Mouse (Mus musculus) liver, embryonic 15.5 days (tissue): ENCODE data around the gene Zbtb44. TPM values are rescaled to one million over a fixed set of nuclear protein-coding genes. Genes with fewer than 3 reads are reported as not detected.

ENCODE experiments used
- ATAC-seq: fragments of 200-750 bp; cut with Nextera tagmentation; 2 replicates; pipeline ENCODE4 v1.8.0; 2017; ENCODE audit warnings: moderate number of reproducible peaks, mild to moderate bottlenecking, moderate library complexity; ENCODE audit not compliant: insufficient read depth
- H3K27ac ChIP-seq: fragments of 300-500 bp; sonication (generic); replicated peaks from 2 replicates; pipeline ENCODE4 v1.5.1; 2015; ENCODE audit warnings: mild to moderate bottlenecking, inconsistent platforms
- H3K27me3 ChIP-seq: fragments of 300-500 bp; sonication (generic); 2 replicates; pipeline ENCODE4 v1.6.1; 2015; ENCODE audit warnings: mild to moderate bottlenecking, inconsistent platforms
- H3K36me3 ChIP-seq: fragments of 300-500 bp; sonication (generic); replicated peaks from 2 replicates; pipeline ENCODE4 v1.6.1; 2015; ENCODE audit warnings: moderate library complexity, mild to moderate bottlenecking, inconsistent platforms
- H3K4me1 ChIP-seq: fragments of 300-500 bp; sonication (generic); replicated peaks from 2 replicates; pipeline ENCODE4 v1.6.1; 2015; ENCODE audit warnings: inconsistent platforms
- H3K4me2 ChIP-seq: fragments of 300-500 bp; sonication (generic); 2 replicates; pipeline ENCODE4 v1.6.1; 2015; ENCODE audit warnings: moderate library complexity, mild to moderate bottlenecking, inconsistent platforms
- H3K4me3 ChIP-seq: fragments of 300-500 bp; sonication (generic); replicated peaks from 2 replicates; pipeline ENCODE4 v1.5.1; 2015; ENCODE audit warnings: mild to moderate bottlenecking, inconsistent platforms
- H3K9ac ChIP-seq: fragments of 300-500 bp; sonication (generic); 2 replicates; pipeline ENCODE4 v1.6.1; 2015; ENCODE audit warnings: moderate library complexity, mild to moderate bottlenecking, inconsistent platforms
- H3K9me3 ChIP-seq: fragments of 300-500 bp; sonication (generic); replicated peaks from 2 replicates; pipeline ENCODE4 v1.6.1; 2016; ENCODE audit warnings: inconsistent platforms
- WGBS: fragments of 180-500 bp; shearing (Covaris S2); methylation state at CpG from one replicate; pipeline ENCODE4 v1.1.7; 2015; ENCODE audit warnings: mixed read lengths; ENCODE audit not compliant: insufficient replicate concordance; 5-methylcytosine and 5-hydroxymethylcytosine counted together
- polyA plus RNA-seq: library from polyadenylated mRNA; unstranded; fragments of >200 nt; fragmentation: Nextera tagmentation; extraction: Ambion mirVana; gene quantifications from 2 replicates; pipeline ENCODE4 v1.2.1, GENCODE M21; 2015

Zbtb44 gene
- 7.2 and 7.7 TPM in 2 replicates for polyA plus RNA-seq

- Histone ChIP-seq H3K4me2 (peak within 1 kb of the TSS; percentile 94), H3K9me3 (no peaks in the 10 kb centered on the region), H3K9ac (peak within 1 kb of the TSS; percentile 88), H3K36me3 (peaks cover 4% of the 10 kb centered on the region; the same call in 1 of the 2 replicates), H3K4me1 (peaks cover 22% of the 10 kb centered on the region), H3K27ac (peak within 1 kb of the TSS; percentile 97), H3K4me3 (peak within 1 kb of the TSS; percentile 81), H3K27me3 (no peaks in the 10 kb centered on the region)
- WGBS: under 1% methylated on average over 70 of the region's 79 CpGs
- ATAC-seq: peak; percentile 87
These were observed at the start of gene Zbtb44 for GRCm38 (mm10) chr9:31030532-31031413. Gene Zbtb44, plus strand, starts transcription at chr9:31030644.

- H3K27ac ChIP-seq: no peak overlapping the region
- H3K4me1 ChIP-seq: no peaks in the 10 kb centered on the region
- no peak overlapping the region for H3K4me2 ChIP-seq
- H3K27me3 ChIP-seq: peaks cover 3% of the 10 kb centered on the region; the same call in 1 of the 2 replicates
- H3K9me3 ChIP-seq: no peaks in the 10 kb centered on the region
- no peak overlapping the region for H3K9ac ChIP-seq
- H3K36me3 ChIP-seq: no peaks in the 10 kb centered on the region
- H3K4me3 ChIP-seq: no peak overlapping the region
- WGBS: 52% methylated on average over 6 of the region's 6 CpGs
- no peak for ATAC-seq
These were observed 44.7 kb upstream of the Zbtb44 start for GRCm38 (mm10) chr9:30985782-30986181.

GRCm38 (mm10) chr9:30993106-30993505 is 37.3 kb upstream of the Zbtb44 start:
- 62% methylated on average over 5 of the region's 5 CpGs for WGBS
- H3K27me3 ChIP-seq: no peaks in the 10 kb centered on the region
- no peaks in the 10 kb centered on the region for H3K36me3 ChIP-seq
- no peaks in the 10 kb centered on the region for H3K4me1 ChIP-seq
- ATAC-seq: no peak
- no peak overlapping the region for H3K27ac ChIP-seq
- H3K4me2 ChIP-seq: no peak overlapping the region
- no peak overlapping the region for H3K9ac ChIP-seq
- no peak overlapping the region for H3K4me3 ChIP-seq
- H3K9me3 ChIP-seq: no peaks in the 10 kb centered on the region

- H3K36me3 ChIP-seq: no peaks in the 10 kb centered on the region
These were observed 33.6 kb upstream of the Zbtb44 start for GRCm38 (mm10) chr9:30996590-30997562.

GRCm38 (mm10) chr9:31000641-31001040 is 29.8 kb upstream of the Zbtb44 start:
- no peak overlapping the region for H3K4me3 ChIP-seq
- no peaks in the 10 kb centered on the region for H3K9me3 ChIP-seq
- H3K36me3 ChIP-seq: no peaks in the 10 kb centered on the region
- H3K4me1 ChIP-seq: no peaks in the 10 kb centered on the region
- H3K4me2 ChIP-seq: no peak overlapping the region
- no peaks in the 10 kb centered on the region for H3K27me3 ChIP-seq
- no peak overlapping the region for H3K27ac ChIP-seq
- no peak for ATAC-seq
- 66% methylated on average over 10 of the region's 10 CpGs for WGBS
- H3K9ac ChIP-seq: no peak overlapping the region

More at GRCm38 (mm10) chr9:30996590-30997562, 33.6 kb upstream of the Zbtb44 start:
- H3K9me3 ChIP-seq: no peaks in the 10 kb centered on the region
- WGBS: 60% methylated on average over 12 of the region's 12 CpGs
- no peak for ATAC-seq
- H3K9ac ChIP-seq: no peak overlapping the region
- no peak overlapping the region for H3K4me2 ChIP-seq
- no peaks in the 10 kb centered on the region for H3K4me1 ChIP-seq
- no peak overlapping the region for H3K27ac ChIP-seq
- H3K27me3 ChIP-seq: no peaks in the 10 kb centered on the region
- H3K4me3 ChIP-seq: no peak overlapping the region

- Histone ChIP-seq H3K4me1 (no peaks in the 10 kb centered on the region), H3K9ac (no peak overlapping the region), H3K4me2 (no peak overlapping the region), H3K27ac (no peak overlapping the region), H3K36me3 (no peaks in the 10 kb centered on the region), H3K27me3 (no peaks in the 10 kb centered on the region), H3K9me3 (no peaks in the 10 kb centered on the region), H3K4me3 (no peak overlapping the region)
- 63% methylated on average over 4 of the region's 4 CpGs for WGBS
- ATAC-seq: no peak
These were observed 27.9 kb upstream of the Zbtb44 start for GRCm38 (mm10) chr9:31002528-31002927.

- Histone ChIP-seq H3K36me3 (no peaks in the 10 kb centered on the region), H3K4me3 (no peak overlapping the region), H3K4me1 (no peaks in the 10 kb centered on the region), H3K4me2 (no peak overlapping the region), H3K9me3 (no peaks in the 10 kb centered on the region), H3K27ac (no peak overlapping the region), H3K9ac (no peak overlapping the region), H3K27me3 (no peaks in the 10 kb centered on the region)
- ATAC-seq: no peak
- 51% methylated on average over 2 of the region's 2 CpGs for WGBS
These were observed 21.1 kb upstream of the Zbtb44 start for GRCm38 (mm10) chr9:31009334-31009733.

GRCm38 (mm10) chr9:31010040-31010439 is 20.4 kb upstream of the Zbtb44 start:
- Histone ChIP-seq H3K4me3 (no peak overlapping the region), H3K9me3 (no peaks in the 10 kb centered on the region), H3K9ac (no peak overlapping the region), H3K27me3 (no peaks in the 10 kb centered on the region), H3K4me2 (no peak overlapping the region), H3K36me3 (no peaks in the 10 kb centered on the region), H3K27ac (no peak overlapping the region), H3K4me1 (no peaks in the 10 kb centered on the region)
- 36% methylated on average over 3 of the region's 3 CpGs for WGBS
- ATAC-seq: no peak

- 59% methylated on average over 3 of the region's 3 CpGs for WGBS
- ATAC-seq: no peak
- no peak overlapping the region for H3K4me3 ChIP-seq
These were observed 19.7 kb upstream of the Zbtb44 start for GRCm38 (mm10) chr9:31010749-31011148.

GRCm38 (mm10) chr9:31011533-31011932 is 18.9 kb upstream of the Zbtb44 start:
- H3K27ac ChIP-seq: no peak overlapping the region
- no peaks in the 10 kb centered on the region for H3K27me3 ChIP-seq
- H3K36me3 ChIP-seq: no peaks in the 10 kb centered on the region
- WGBS: 9% methylated on average over 1 of the region's 1 CpGs
- no peaks in the 10 kb centered on the region for H3K4me1 ChIP-seq
- H3K9me3 ChIP-seq: no peaks in the 10 kb centered on the region
- no peak overlapping the region for H3K9ac ChIP-seq
- H3K4me2 ChIP-seq: no peak overlapping the region
- no peak for ATAC-seq
- no peak overlapping the region for H3K4me3 ChIP-seq

More at GRCm38 (mm10) chr9:31010749-31011148, 19.7 kb upstream of the Zbtb44 start:
- no peaks in the 10 kb centered on the region for H3K27me3 ChIP-seq
- no peak overlapping the region for H3K27ac ChIP-seq
- no peaks in the 10 kb centered on the region for H3K36me3 ChIP-seq
- no peaks in the 10 kb centered on the region for H3K4me1 ChIP-seq
- no peak overlapping the region for H3K9ac ChIP-seq
- no peaks in the 10 kb centered on the region for H3K9me3 ChIP-seq
- H3K4me2 ChIP-seq: no peak overlapping the region

GRCm38 (mm10) chr9:31012674-31013073 is 17.8 kb upstream of the Zbtb44 start:
- no peak overlapping the region for H3K27ac ChIP-seq
- H3K9me3 ChIP-seq: no peaks in the 10 kb centered on the region
- no peak overlapping the region for H3K4me3 ChIP-seq
- no peaks in the 10 kb centered on the region for H3K4me1 ChIP-seq
- no peaks in the 10 kb centered on the region for H3K36me3 ChIP-seq
- no peak for ATAC-seq
- H3K9ac ChIP-seq: no peak overlapping the region
- no peaks in the 10 kb centered on the region for H3K27me3 ChIP-seq
- 59% methylated on average over 4 of the region's 4 CpGs for WGBS
- no peak overlapping the region for H3K4me2 ChIP-seq
